16 mouse cellular contexts compared by ENCODE assay signal in the genomic region with DNA sequence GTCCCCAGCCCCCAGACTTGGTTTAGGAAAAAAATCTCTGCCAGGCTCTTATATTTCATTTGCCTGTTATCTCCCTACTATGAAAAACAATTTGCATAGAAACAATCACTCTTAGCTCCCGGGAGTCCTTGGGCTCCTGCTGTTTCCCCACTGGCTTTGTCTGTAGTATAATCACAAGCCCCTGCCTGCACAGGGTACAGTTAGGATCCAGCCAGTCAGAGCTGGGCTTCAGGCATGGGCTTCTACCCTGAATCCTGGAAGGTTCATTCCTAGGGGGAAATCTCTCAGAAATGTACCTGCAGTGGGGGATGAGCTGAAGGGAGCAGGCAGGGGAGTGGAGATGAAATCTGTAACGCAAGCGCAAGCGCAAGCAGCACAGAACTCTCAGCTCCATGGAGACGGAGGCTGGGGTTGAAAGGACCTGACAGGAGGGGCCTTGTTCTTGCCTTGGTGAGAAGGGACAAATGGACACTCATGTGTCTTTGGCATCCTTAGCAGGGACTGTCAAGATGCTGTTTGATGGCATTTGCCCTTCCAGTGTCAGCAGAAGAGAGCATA. TPM values are rescaled to one million over a fixed set of nuclear protein-coding genes. Genes with fewer than 3 reads are reported as not detected.
DNase-seq lines count a peak whose midpoint lies in the region; ATAC-seq lines count a peak whose summit lies in the region.
"Had no signal": no experiment of that assay in that cellular context is flagged by ENCODE, and none has a peak within 500 bp of the region (broad histone marks: within the 10 kb centered on the region; RNA-seq: fewer than 3 reads in every experiment).

No protein-coding gene starts in this region.

- no peak overlapping the region for H3K4me3 ChIP-seq in forebrain, embryonic 13.5 days
- H3K4me3 ChIP-seq in hindbrain, embryonic 10.5 days: no peak overlapping the region
- no peak overlapping the region for H3K4me3 ChIP-seq in midbrain, embryonic 11.5 days (ENCODE audit: low read depth, low read length)
- no peak overlapping the region for H3K4me3 ChIP-seq in neural tube, embryonic 14.5 days (ENCODE audit: low read depth, low read length)
- H3K4me3 ChIP-seq in kidney, embryonic 14.5 days (ENCODE audit: low read length): no peak overlapping the region
- H3K4me3 ChIP-seq in heart, embryonic 10.5 days: no peak overlapping the region
- H3K4me3 ChIP-seq: gastrocnemius, adult 2 months; kidney, embryonic 15.5 days; limb, embryonic 15.5 days had no signal

- no peak for DNase-seq in hindbrain, embryonic 10.5 days (ENCODE audit: low spot score)
- no peak for DNase-seq in midbrain, embryonic 11.5 days (ENCODE audit: low spot score, missing footprints)
- DNase-seq in heart, embryonic 10.5 days (ENCODE audit: low spot score): no peak
- no peak for DNase-seq in cerebellum, postnatal 14 days
- DNase-seq: adrenal gland, adult 8-10 months; cerebellum, adult 8-10 months; gastrocnemius, adult 2 months; heart, adult 18-20 months; lung, adult 18-20 months; lung, postnatal 36 days had no signal

- peak overlapping the region; percentile 40 for H3K9ac ChIP-seq in forebrain, embryonic 13.5 days
- peak overlapping the region; percentile 34; the same call in 1 of the 2 replicates for H3K9ac ChIP-seq in midbrain, embryonic 11.5 days (ENCODE audit: low read length)
- H3K9ac ChIP-seq in neural tube, embryonic 14.5 days (replicated peaks; ENCODE audit: low read depth, low read length): 0 out of 2 replicates have a peak overlapping the region, but pooled peaks have one; percentile 32
- H3K9ac ChIP-seq in kidney, embryonic 14.5 days (ENCODE audit: low read depth, low read length): no peak overlapping the region
- H3K9ac ChIP-seq: kidney, embryonic 15.5 days; limb, embryonic 15.5 days had no signal

- 0 out of 2 replicates have a peak overlapping the region, but pooled peaks have one; percentile 12 for H3K4me2 ChIP-seq in forebrain, embryonic 13.5 days
- no peak overlapping the region for H3K4me2 ChIP-seq in midbrain, embryonic 11.5 days
- no peak overlapping the region; the same call in 1 of the 2 replicates for H3K4me2 ChIP-seq in neural tube, embryonic 14.5 days (ENCODE audit: low read depth, low read length)
- H3K4me2 ChIP-seq in kidney, embryonic 14.5 days (replicated peaks; ENCODE audit: low read depth, low read length): no peak overlapping the region
- H3K4me2 ChIP-seq: kidney, embryonic 15.5 days; limb, embryonic 15.5 days had no signal

- H3K27ac ChIP-seq in forebrain, embryonic 13.5 days: peak overlapping the region; percentile 54
- H3K27ac ChIP-seq in hindbrain, embryonic 10.5 days: peak overlapping the region; percentile 71
- H3K27ac ChIP-seq in midbrain, embryonic 11.5 days (ENCODE audit: low read depth, low read length): no peak overlapping the region
- H3K27ac ChIP-seq in neural tube, embryonic 14.5 days (ENCODE audit: low read depth, low read length): peak overlapping the region; percentile 40; the same call in 1 of the 2 replicates
- no peak overlapping the region for H3K27ac ChIP-seq in kidney, embryonic 14.5 days (ENCODE audit: low read depth, low read length)
- H3K27ac ChIP-seq in heart, embryonic 10.5 days: no peak overlapping the region
- H3K27ac ChIP-seq: gastrocnemius, adult 2 months; kidney, embryonic 15.5 days; limb, embryonic 15.5 days had no signal

- WGBS in forebrain, embryonic 13.5 days: 24% methylated on average over 5 of the region's 5 CpGs
- 43% methylated on average over 5 of the region's 5 CpGs for WGBS in hindbrain, embryonic 10.5 days
- 36% methylated on average over 5 of the region's 5 CpGs for WGBS in midbrain, embryonic 11.5 days
- 21% methylated on average over 5 of the region's 5 CpGs for WGBS in neural tube, embryonic 14.5 days
- 54% methylated on average over 5 of the region's 5 CpGs for WGBS in kidney, embryonic 14.5 days
- 62% methylated on average over 5 of the region's 5 CpGs for WGBS in heart, embryonic 10.5 days

- ATAC-seq in forebrain, embryonic 13.5 days: peak; percentile 69
- ATAC-seq in midbrain, embryonic 11.5 days (ENCODE audit: low FRiP score): peak; percentile 59; the same call in 1 of the 2 replicates
- ATAC-seq in neural tube, embryonic 14.5 days (ENCODE audit: low read depth): peak; percentile 73; the same call in 1 of the 2 replicates
- no peak for ATAC-seq in kidney, embryonic 14.5 days (ENCODE audit: low FRiP score, low TSS enrichment)

- 0 out of 2 replicates have a peak, but pooled peaks cover 6% of the 10 kb centered on the region for H3K27me3 ChIP-seq in forebrain, embryonic 13.5 days
- no peaks in the 10 kb centered on the region for H3K27me3 ChIP-seq in hindbrain, embryonic 10.5 days (ENCODE audit: insufficient read depth, poor library complexity, severe bottlenecking)
- no peaks in the 10 kb centered on the region for H3K27me3 ChIP-seq in midbrain, embryonic 11.5 days (ENCODE audit: control insufficient read depth, insufficient read depth, low read length)
- H3K27me3 ChIP-seq in neural tube, embryonic 14.5 days (ENCODE audit: control insufficient read depth, insufficient read depth, low read length): no peaks in the 10 kb centered on the region
- no peaks in the 10 kb centered on the region for H3K27me3 ChIP-seq in kidney, embryonic 14.5 days (ENCODE audit: control insufficient read depth, insufficient read depth, low read length)
- H3K27me3 ChIP-seq in heart, embryonic 10.5 days (ENCODE audit: insufficient read depth, poor library complexity, severe bottlenecking): 0 out of 2 replicates have a peak, but pooled peaks cover 3% of the 10 kb centered on the region
- H3K27me3 ChIP-seq: kidney, embryonic 15.5 days; limb, embryonic 15.5 days had no signal

- H3K9me3 ChIP-seq in forebrain, embryonic 13.5 days (replicated peaks): no peaks in the 10 kb centered on the region
- H3K9me3 ChIP-seq in hindbrain, embryonic 10.5 days: peaks cover 4% of the 10 kb centered on the region; the same call in 1 of the 2 replicates
- H3K9me3 ChIP-seq in midbrain, embryonic 11.5 days (ENCODE audit: control insufficient read depth, low read length): no peaks in the 10 kb centered on the region
- H3K9me3 ChIP-seq in neural tube, embryonic 14.5 days (ENCODE audit: control insufficient read depth, low read length): no peaks in the 10 kb centered on the region
- H3K9me3 ChIP-seq in kidney, embryonic 14.5 days (ENCODE audit: control insufficient read depth, low read length): no peaks in the 10 kb centered on the region
- H3K9me3 ChIP-seq in heart, embryonic 10.5 days: no peaks in the 10 kb centered on the region
- H3K9me3 ChIP-seq: kidney, embryonic 15.5 days; limb, embryonic 15.5 days had no signal

- H3K4me1 ChIP-seq in forebrain, embryonic 13.5 days: peaks cover 34% of the 10 kb centered on the region
- peaks cover 25% of the 10 kb centered on the region for H3K4me1 ChIP-seq in hindbrain, embryonic 10.5 days (replicated peaks)
- H3K4me1 ChIP-seq in midbrain, embryonic 11.5 days (ENCODE audit: control insufficient read depth, insufficient read depth, low read length): peaks cover 6% of the 10 kb centered on the region
- H3K4me1 ChIP-seq in neural tube, embryonic 14.5 days (ENCODE audit: control insufficient read depth, insufficient read depth, low read length): peaks cover 10% of the 10 kb centered on the region
- H3K4me1 ChIP-seq in kidney, embryonic 14.5 days (ENCODE audit: control insufficient read depth, insufficient read depth, low read length): no peaks in the 10 kb centered on the region; the same call in 1 of the 2 replicates
- peaks cover 3% of the 10 kb centered on the region; the same call in 1 of the 2 replicates for H3K4me1 ChIP-seq in heart, embryonic 10.5 days

- H3K36me3 ChIP-seq in forebrain, embryonic 13.5 days (ENCODE audit: poor library complexity, severe bottlenecking): no peaks in the 10 kb centered on the region
- H3K36me3 ChIP-seq in hindbrain, embryonic 10.5 days: no peaks in the 10 kb centered on the region
- H3K36me3 ChIP-seq in midbrain, embryonic 11.5 days (ENCODE audit: control insufficient read depth, insufficient read depth, low read length): no peaks in the 10 kb centered on the region
- no peaks in the 10 kb centered on the region for H3K36me3 ChIP-seq in neural tube, embryonic 14.5 days (ENCODE audit: control insufficient read depth, insufficient read depth, low read length)
- H3K36me3 ChIP-seq in kidney, embryonic 14.5 days (ENCODE audit: control insufficient read depth, insufficient read depth, low read length): no peaks in the 10 kb centered on the region
- no peaks in the 10 kb centered on the region for H3K36me3 ChIP-seq in heart, embryonic 10.5 days
- H3K36me3 ChIP-seq: G1E; kidney, embryonic 15.5 days; limb, embryonic 15.5 days had no signal

RNA-seq across cellular contexts. Expression of a gene that starts 33.7 kb away (rescaled TPM):
- 7.2 and 8.3 TPM in 2 replicates for polyA plus RNA-seq in forebrain, embryonic 13.5 days (2015; fragmentation: Nextera tagmentation; extraction: Ambion mirVana)
- polyA plus RNA-seq in hindbrain, embryonic 10.5 days (2016; fragmentation: Nextera tagmentation; extraction: Ambion mirVana): 1.5 TPM in 2 replicates
- 5.3 and 6.3 TPM in 2 replicates for polyA plus RNA-seq in midbrain, embryonic 11.5 days (2014; fragmentation: Nextera tagmentation; extraction: Ambion mirVana)
- 13.3 and 15.7 TPM in 2 replicates for polyA plus RNA-seq in neural tube, embryonic 14.5 days (2014; fragmentation: Nextera tagmentation; extraction: Ambion mirVana)
- polyA plus RNA-seq in kidney, embryonic 14.5 days (2014; fragmentation: Nextera tagmentation; extraction: Ambion mirVana): 2.3 and 3.9 TPM in 2 replicates
- polyA plus RNA-seq in heart, embryonic 10.5 days (2016; fragmentation: Nextera tagmentation; extraction: Ambion mirVana): 2.2 and 3.4 TPM in 2 replicates

Comparison
In these comparisons a context has a peak if more than half of its experiments do, and no peak if none do; other contexts are left out.
1. H3K27ac ChIP-seq: peak in forebrain, embryonic 13.5 days (single experiment), hindbrain, embryonic 10.5 days (single experiment) and neural tube, embryonic 14.5 days (single experiment); none in midbrain, embryonic 11.5 days (single experiment), kidney, embryonic 14.5 days (single experiment) and heart, embryonic 10.5 days (single experiment).